Mouse (Mus musculus) layer of hippocampus, adult 8-10 months (tissue): ENCODE measurements at regions not wholly inside any gene's neighbourhood (a gene's known extent, or its start where the extent isn't known, plus 50 kb on each side); places are given as distances from the start of the nearest gene placed in this dataset.

Experiments
- DNase-seq, 2 experiments: peaks; one replicate each; pipeline ENCODE4 v3.0.0; 2022; ENCODE audit warnings: low spot score in 2 of 2

DNA sequence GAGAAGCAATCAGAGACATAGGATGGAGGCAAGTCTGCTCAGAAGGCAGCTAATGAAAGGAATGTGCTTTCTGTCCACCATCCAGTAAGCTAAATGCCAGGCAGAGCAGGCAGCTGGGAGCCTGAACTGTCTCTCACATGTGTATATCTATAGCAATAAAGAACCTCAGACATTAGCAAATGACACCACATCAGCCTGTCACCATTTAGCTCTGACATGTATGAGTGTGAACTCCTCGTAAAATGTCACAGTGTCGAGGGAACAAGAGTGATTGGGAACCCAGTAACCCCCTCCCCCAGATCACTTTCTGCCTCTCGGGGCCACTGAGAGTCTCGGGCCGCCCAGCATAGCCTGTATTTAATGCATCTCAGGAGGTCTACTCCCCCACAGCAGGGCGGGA lies 274.2 kb upstream of the Zfp637 start:
- no peak for DNase-seq

- no peak for DNase-seq
Observed at GRCm38 (mm10) chr6:117567691-117568090, 273.3 kb upstream of the Zfp637 start.

DNA sequence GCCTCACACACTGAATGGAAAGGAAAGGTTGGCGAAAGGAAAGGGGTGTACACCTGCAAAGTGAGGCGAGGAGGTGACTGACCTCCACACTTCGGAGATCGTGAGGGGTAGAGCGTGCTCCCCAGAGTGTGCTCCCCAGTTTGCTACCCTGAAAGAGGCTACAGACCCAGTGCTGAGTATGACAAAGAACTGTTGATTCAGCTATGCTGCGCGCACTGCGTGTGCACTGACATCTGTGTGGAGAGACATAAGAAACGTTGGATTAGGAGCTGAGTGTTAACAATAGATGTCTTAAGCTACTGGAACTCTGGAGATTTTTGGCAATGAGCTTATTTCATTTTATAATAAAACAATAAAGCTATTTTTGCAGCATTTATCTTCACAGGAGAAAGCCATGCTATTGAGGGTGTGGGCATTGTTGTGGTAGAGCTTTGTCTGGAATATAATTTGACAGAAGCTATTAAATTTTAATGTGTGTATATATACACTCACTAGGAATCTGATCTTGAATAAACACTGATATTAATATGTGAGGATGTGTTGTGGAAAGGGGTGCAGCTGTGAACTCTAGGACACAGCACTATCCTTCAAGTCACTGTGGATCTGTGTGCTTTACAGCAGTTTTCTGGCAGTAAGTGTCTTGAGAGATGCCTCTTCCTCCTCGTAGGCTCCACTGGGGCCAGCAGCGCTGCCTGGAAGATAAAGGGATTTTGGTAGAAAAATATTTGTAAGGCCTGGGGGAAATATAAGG lies 271.2 kb upstream of the Zfp637 start:
- no peak for DNase-seq

DNA sequence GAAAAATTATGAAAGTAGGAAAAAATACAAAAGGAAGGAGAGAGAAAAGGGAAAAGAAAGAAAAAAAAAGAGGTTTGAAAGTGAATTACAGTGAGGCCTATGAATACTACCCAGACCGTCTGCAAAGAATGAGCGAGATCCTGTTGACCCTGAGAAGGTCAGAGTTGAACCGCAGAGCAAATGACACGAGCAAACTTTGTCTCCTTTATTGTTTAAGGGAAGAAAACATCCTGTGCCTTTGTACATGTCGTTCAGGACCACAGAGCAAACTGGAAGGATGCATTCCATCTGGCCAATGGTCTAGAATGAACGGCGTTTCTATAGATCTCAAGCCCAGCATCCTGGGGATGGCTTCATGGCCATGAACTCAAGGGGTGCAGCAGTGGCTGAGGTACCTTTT lies 270.6 kb upstream of the Zfp637 start:
- DNase-seq, result no peak

GRCm38 (mm10) chr6:117570791-117571190 lies 270.2 kb upstream of the Zfp637 start:
- DNase-seq, result no peak

GRCm38 (mm10) chr6:117572006-117572405 lies 269.0 kb upstream of the Zfp637 start:
- no peak for DNase-seq

GRCm38 (mm10) chr6:117573371-117573770 lies 267.6 kb upstream of the Zfp637 start:
- DNase-seq, result no peak

GRCm38 (mm10) chr6:117574146-117574545 lies 266.8 kb upstream of the Zfp637 start:
- DNase-seq, result no peak

- DNase-seq, result no peak
Observed at GRCm38 (mm10) chr6:117575057-117575456, 265.9 kb upstream of the Zfp637 start.

- DNase-seq, result no peak
Observed at GRCm38 (mm10) chr6:117576021-117576420, 265.0 kb upstream of the Zfp637 start.

GRCm38 (mm10) chr6:117577539-117578521 lies 263.1 kb upstream of the Zfp637 start:
- no peak for DNase-seq

GRCm38 (mm10) chr6:117580951-117581350 lies 260.0 kb upstream of the Zfp637 start:
- no peak for DNase-seq

- no peak for DNase-seq
Observed at GRCm38 (mm10) chr6:117583121-117583520, 257.9 kb upstream of the Zfp637 start.

DNA sequence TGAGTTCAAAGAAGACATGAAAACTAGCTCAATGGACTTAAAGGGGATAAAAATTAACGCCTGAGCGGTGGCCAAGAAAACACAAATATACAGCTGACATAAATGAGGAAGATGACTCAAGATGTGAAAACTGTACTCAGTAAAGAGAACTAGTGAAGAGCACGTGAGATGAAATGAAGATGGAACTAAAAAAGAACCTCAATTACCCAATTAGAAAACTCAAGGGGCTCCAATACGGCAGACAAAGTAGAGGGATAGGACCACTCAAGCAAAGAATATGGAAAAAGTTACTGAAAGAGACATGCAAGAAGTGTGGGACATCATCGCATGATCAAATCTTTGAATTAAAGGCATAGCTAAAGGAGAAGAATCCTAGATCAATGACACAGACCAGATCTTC lies 256.4 kb upstream of the Zfp637 start:
- no peak for DNase-seq

GRCm38 (mm10) chr6:117596166-117596840 lies 244.7 kb upstream of the Zfp637 start:
- no peak for DNase-seq

DNA sequence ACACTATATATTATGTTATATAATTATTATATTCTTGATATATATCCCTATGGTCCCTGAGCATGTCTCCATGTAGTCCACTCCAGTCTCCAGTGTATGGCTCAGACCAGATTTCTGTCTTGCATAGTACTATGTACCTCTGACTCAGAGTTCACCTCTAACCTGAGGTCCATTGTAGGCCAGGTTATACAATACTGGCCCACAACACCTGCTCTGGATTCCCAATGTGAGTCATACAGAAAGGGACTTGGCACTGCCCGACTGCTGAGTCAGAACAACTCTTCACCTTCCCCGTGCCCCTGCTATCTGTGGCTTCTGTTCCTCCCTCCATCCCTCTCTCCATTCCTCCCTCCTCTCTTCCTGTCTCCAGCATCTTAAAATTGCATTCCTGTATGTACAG lies 236.1 kb upstream of the Zfp637 start:
- no peak for DNase-seq

GRCm38 (mm10) chr6:117605685-117606084 lies 235.3 kb upstream of the Zfp637 start:
- no peak for DNase-seq

GRCm38 (mm10) chr6:117606211-117606610 lies 234.8 kb upstream of the Zfp637 start:
- DNase-seq, result no peak

DNA sequence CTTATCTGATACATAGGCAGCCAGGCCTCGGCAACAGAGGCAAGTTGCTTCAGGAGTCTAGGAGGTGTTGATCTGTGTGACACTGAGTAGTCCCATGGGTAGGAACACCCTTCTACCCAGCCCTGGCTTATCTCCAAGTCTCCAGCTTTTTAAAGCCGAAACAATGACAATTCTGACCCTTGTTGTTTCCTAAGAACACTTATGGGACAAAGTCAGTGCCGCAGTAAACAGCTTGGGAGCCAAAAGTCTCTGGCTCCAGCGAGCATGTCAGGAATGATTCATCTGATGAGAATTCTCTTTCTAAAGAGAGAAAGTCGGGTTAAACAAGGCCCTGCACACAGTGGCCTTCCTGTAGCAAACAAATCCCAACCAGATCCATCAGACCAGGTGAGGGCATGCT lies 234.0 kb upstream of the Zfp637 start:
- DNase-seq, result no peak

- DNase-seq, result no peak
Observed at GRCm38 (mm10) chr6:117609476-117610404, 231.2 kb upstream of the Zfp637 start.

- DNase-seq, result no peak
Observed at GRCm38 (mm10) chr6:117611281-117611680, 229.7 kb upstream of the Zfp637 start.
